Mouse (Mus musculus): Measurements from ENCODE around the gene Ffar3. TPM values are rescaled to one million over a fixed set of nuclear protein-coding genes. Genes with fewer than 3 reads are reported as not detected.

Ffar3 gene
- not detected for total RNA-seq (2023)

GRCm38 (mm10) chr7:30856078-30856477 is at the start of gene Ffar3:
Gene Ffar3 (minus strand): TSS chr7:30856178.

DNA sequence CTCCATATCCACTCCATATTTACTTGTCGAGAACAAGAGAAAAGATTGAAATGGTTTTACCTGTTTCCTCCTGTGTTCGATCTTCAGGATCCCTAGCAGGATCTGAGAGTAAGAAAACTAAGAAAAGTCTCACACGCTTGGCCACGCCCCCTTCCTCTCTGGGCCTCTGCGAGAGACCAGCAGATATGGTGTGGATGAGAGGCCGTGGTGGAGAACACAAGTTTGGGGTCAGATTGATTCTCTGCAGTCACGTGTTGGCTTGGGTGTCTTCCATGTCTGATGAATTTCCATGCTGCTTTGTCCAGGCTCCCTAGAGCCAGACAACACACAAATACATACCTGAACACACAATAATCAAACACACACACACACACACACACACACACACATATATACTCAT is 24.2 kb upstream of the Ffar3 start, which contains the start of gene Cd22:
Gene Cd22 (minus strand): TSS at position 167 of the 400 bp plus-strand sequence.

DNA sequence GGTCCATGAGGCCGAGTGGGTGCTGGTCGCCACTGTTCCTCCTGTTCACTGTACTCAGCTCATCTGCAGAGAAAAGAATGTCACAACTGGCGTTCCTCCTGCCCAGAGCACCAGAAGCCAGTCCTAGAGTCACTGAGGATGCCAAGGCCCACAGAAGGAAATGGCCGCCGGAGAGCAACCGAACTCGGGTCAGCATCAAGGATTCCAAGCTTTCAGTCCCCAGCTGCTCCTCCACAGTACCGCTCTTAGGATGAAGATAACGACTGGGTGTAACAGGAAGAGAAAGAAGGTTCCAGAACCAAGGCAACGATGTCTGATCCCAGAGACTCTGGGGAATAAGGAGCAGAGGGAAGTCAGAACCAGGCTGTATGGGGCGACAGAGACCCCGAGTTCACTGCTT is 5.5 kb upstream of the Ffar3 start, which contains the start of gene Ffar1:
Gene Ffar1 (minus strand): TSS at position 101 of the 400 bp plus-strand sequence.

DNA sequence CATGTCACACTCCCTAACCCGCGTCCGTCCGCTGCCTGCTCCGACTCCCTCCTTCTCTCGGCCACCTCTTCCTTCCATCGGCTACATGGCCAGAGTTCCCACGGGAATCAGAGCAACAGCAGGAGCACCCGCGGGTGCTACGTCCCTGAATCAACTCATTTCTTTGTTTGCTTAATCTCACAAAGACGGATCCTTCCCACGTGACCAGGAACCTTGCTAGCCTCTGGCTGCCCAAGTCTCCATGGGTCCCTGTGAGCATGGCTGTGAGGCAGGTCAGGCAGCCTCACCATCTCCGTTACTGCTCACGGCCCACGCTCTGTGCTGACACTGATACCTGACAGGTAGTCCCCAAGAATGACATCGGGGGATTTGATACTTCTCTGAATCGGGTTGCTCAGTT is 32.3 kb downstream of the Ffar3 start, which contains the start of gene Ffar2:
Gene Ffar2 (minus strand): TSS at position 101 of the 400 bp plus-strand sequence.

Other genes with a start within 250 kb of the Ffar3 start
- gene Upk1a, start 243.3 kb downstream of the Ffar3 start, total RNA-seq (2023), result not detected
- gene Cox6b1, start 230.0 kb downstream of the Ffar3 start, total RNA-seq (2023), result 159 TPM
- not detected for gene Etv2, start 220.3 kb downstream of the Ffar3 start, total RNA-seq (2023)
- 95.6 TPM for gene Rbm42, start 205.9 kb downstream of the Ffar3 start, total RNA-seq (2023)
- gene Haus5, start 191.2 kb downstream of the Ffar3 start, total RNA-seq (2023), result 33.8 TPM
- gene Pmis2, start 184.6 kb downstream of the Ffar3 start, total RNA-seq (2023), result not detected
- gene 2200002J24Rik, start 157.3 kb downstream of the Ffar3 start, total RNA-seq (2023), result not detected
- not detected for gene Atp4a, start 144.0 kb downstream of the Ffar3 start, total RNA-seq (2023)
- gene Tmem147, start 126.6 kb downstream of the Ffar3 start, total RNA-seq (2023), result 29.7 TPM
- not detected for gene Gapdhs, start 112.5 kb downstream of the Ffar3 start, total RNA-seq (2023)
- 6.8 TPM for gene Sbsn, start 104.7 kb downstream of the Ffar3 start, total RNA-seq (2023)
- gene Dmkn, start 92.4 kb downstream of the Ffar3 start, total RNA-seq (2023), result not detected
- gene Krtdap, start 68.3 kb downstream of the Ffar3 start, total RNA-seq (2023), result not detected
- gene Ffar2, start 32.4 kb downstream of the Ffar3 start, total RNA-seq (2023), result 1.1 TPM
- 1.3 TPM for gene Ffar1, start 5.4 kb upstream of the Ffar3 start, total RNA-seq (2023)
- gene Cd22, start 24.2 kb upstream of the Ffar3 start, total RNA-seq (2023), result 68.7 TPM
- gene Mag, start 58.7 kb upstream of the Ffar3 start, total RNA-seq (2023), result not detected
- gene Hamp2, start 68.5 kb upstream of the Ffar3 start, total RNA-seq (2023), result not detected
- gene Hamp, start 87.9 kb upstream of the Ffar3 start, total RNA-seq (2023), result not detected
- gene Usf2, start 100.6 kb upstream of the Ffar3 start, total RNA-seq (2023), result 160 TPM
- 2.4 TPM for gene Lsr, start 117.3 kb upstream of the Ffar3 start, total RNA-seq (2023)
- gene Fam187b, start 117.6 kb upstream of the Ffar3 start, total RNA-seq (2023), result not detected
- 882 TPM for gene Fxyd5, start 186.3 kb upstream of the Ffar3 start, total RNA-seq (2023)
- gene Fxyd7, start 195.3 kb upstream of the Ffar3 start, total RNA-seq (2023), result not detected
- not detected for gene Fxyd1, start 201.0 kb upstream of the Ffar3 start, total RNA-seq (2023)
- gene Lgi4, start 203.2 kb upstream of the Ffar3 start, total RNA-seq (2023), result 0.18 TPM
- not detected for gene Fxyd3, start 220.5 kb upstream of the Ffar3 start, total RNA-seq (2023)

Data from CD4-positive naive resting alpha-beta T cell, adult 76 days (primary cell).